Mouse (Mus musculus) induced T-regulatory cell, adult 2 months (primary cell): ENCODE data around the gene Zfhx3.
A peak's percentile ranks its signal among the peaks of the same experiment; 100 is the strongest.

Experiments used
- DNase-seq: peaks from one replicate; pipeline ENCODE4 v3.0.0-alpha.2; 2012; ENCODE audit warnings: low read depth

Zfhx3 gene

DNA sequence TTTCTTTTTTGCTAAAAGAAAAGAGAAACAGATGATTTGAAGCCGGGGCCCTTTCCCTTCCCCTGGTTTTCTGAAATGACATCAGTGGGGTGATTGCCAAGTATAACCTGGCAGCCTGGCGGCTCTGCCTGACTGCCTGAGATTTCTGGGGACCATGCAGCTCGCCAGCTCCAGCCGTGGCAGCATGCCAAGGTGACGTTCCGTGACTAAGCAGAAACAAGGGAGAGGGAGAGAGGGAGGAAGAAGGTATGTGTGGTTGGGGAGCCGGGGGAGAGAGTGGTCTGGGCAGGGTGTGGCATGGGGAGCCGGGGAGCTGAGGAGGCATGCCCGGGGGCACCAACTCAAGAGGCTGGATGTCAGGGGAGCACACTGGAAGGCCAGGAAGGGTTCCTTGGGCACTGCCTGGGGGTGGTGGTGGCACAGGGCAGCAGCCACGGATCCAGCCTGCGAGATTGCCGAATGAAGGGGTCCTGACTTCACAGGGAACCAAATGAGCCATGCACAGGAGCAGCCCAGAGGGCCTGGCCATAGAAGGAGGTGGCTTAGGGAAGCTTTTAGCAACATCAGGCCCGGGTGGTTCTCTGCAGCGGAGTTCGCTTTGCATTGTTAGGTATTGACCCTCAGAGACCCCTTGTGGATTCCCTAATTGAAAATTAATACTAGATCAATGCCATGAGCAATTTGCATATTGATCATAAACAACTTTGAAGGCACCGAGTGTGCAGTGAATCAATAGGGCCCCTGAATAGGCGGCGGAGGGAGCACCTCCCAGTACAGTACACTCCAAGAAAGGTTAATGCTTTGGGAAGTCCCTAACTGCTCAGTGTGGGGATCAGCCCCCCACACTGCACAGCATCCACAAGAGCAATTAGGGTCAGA lies 954.3 kb downstream of the Zfhx3 start:
- DNase-seq: no peak

DNA sequence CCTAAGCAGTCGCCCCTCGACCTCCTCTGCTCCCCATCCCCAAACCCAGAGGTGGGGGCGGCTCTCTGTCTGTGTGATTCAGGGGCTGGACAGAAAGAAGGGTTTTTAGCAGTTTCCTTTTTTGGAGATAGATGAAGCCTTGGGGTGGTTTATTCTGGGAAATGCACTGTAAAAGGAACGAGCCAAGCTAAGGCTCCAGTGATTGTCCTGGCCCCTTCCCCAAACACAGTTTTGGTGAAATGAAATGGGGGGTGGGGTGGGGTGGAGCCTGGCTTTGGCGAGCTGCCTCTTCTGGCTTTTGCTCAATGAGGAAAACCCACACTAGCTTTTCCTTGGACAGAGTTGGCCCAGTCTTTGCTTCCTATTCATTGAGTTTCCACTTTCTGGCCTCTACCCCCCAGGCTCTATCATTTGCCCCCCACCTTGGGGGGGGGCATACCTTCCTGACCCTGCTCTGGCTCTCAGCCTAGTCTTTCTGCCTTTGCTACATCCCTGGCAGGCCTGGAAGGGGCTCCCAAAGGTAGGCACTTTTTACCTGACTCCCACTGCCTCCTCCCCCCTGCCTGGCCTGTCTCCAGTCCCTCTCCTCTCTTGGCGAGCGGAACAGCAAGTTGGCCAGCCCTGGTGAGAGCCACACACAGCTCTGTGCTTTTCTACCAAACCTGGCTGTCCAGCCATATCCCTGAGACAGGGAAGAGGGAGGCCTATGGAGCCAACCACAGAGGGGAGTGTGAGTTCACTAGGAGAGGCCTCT lies 955.1 kb downstream of the Zfhx3 start:
- no peak for DNase-seq

DNA sequence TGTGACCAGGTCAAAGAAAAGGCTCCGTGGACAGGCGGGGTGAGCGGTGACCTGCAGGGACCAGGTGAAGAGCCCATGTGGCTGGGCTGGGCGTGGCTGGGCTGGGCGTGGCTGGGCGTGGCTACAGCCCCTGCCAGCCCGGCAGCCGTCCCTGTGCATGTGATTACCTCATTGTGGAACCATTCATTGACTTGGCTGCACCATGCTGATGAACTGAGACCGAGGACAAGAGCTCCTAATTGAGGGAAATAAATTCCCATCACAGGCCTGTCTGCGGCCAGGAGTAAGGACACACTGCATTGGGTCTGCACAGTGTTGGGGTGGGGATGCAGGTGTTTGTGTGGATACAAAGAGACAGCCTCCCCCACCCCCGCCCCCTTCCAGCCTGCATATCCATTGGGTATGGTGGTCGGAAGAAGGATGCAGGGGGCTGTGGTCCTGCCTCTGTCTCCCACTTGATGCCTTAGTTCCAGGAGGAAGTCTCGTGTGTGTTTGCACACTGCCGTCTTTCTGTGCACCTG lies 956.9 kb downstream of the Zfhx3 start:
- DNase-seq: no peak

DNA sequence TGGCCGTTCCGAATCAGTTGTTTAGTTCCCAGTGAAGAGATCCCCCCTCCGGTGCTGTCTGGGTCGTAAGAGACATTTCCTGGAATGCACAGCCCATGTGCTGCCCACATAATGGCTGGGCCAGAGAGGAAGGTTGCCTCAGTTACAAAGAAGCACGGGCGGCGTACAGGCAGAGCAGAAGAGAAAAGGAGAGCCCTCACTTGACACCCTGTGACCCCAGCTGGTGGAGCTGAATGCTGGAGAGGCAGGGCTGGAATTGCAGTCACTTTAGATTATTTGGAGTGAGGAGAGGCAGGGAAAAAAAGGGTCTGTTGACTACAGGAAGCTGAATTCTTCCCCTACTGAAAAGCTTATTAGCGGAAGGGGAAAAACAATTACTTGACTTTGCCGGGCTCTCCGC lies 958.1 kb downstream of the Zfhx3 start:
- no peak for DNase-seq

DNA sequence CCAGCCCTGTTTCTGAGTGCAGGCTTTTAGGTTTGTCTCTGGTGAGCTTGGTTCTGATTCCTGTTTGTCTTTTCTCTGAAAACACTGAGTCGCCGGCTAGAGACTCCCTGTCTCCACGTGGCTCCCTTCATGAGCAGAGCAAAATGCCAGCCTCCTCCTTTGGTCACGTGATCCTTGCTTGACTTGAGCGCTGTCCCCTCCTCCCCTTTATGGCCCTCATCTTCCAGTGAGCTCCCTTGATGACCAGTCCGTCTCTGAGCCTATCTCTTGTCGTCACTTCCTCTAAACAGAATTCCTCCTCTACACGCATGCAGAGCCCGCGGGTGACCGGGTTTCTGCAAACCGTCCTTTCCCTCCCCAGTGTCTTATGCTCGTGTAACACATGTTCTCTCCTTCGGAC lies 958.8 kb downstream of the Zfhx3 start:
- no peak for DNase-seq

DNA sequence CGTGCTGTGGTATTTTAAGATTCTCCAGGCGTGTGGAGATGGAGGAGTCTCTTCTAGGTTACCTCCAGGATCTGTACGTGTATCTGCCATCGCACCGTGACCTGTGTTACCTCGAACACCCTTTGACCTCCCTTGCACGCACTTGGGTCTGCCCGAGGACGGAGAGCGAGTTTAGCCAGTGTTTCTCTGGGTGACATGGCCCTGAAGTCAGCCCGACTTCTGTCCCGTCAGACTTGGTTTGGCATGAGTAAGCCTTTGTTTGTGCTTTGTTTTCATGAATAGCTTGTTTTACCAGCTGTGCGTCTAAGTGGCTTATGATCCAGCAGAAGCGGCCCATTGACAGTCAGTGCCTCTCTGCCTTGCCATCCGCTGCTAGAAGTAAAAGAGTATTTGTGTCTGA lies 961.1 kb downstream of the Zfhx3 start:
- no peak for DNase-seq

DNA sequence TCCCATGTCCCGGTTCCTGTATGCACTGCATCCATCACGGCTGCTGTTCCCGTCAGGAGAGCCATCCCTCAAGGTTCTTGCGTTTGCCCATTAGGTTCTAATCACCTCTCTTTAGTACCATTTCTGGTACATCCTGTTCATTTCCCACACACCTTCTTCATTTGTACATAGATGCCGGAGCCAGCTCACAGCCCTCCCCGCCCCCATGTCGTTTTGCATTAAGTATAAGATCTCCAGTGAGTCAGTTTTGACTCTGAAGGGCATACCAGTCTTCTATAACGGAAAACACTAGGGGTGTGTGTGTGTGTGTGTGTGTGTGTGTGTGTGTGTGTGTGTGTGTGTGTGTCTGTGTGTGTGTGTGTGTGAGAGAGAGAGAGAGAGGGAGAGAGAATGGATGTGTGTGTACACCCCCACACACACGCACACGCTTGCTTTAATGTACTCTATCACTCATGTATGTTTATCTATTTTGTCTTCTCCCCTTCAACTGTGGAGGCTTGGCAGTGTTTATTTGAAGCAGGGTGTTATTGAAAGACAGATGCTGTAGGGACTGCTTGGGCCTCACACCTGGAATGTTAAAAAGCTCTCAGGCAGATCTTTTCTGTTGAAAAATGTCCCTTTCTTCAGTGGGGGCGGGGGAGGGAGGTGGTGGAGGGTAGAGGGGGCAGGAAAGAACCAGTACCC lies 962.0 kb downstream of the Zfhx3 start:
- no peak for DNase-seq

DNA sequence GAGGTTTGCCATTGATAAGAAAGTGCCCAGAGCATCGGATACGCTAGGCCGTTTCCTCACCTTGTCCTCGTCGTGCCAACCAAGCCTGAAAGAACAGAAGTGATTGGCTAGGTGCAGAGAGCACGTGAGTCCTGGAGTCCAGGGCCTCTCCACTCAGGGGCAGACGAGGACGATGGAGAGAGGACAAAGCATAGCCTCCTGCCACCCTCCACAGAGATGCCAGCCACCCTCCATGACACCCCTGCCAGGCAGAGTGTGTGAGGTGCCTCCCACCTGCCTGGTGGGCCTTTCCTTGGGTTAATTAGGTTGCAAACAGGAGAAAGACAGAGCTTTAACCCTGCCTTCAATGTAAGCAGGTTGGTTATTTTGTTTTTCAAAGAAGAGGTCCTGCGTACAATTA lies 965.6 kb downstream of the Zfhx3 start:
- DNase-seq: no peak

DNA sequence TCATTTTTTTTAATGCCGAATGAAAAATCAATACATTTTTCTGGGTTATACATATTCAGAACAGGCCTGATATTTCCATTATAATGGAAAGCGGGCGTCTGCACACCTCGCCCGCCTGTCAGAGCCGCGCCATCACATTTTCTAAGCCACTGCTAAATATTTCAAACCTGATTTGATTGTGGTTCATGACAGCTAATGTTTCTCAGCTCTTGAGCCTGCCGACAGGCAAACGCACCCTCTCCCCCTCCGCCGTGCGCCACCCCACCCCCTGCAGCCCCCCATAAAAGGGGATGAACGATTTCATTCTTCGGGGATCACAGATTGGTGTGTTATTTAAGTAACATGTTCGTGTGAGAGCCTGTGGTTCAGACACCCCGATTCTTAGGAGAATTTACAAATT lies 966.1 kb downstream of the Zfhx3 start:
- DNase-seq: no peak

DNA sequence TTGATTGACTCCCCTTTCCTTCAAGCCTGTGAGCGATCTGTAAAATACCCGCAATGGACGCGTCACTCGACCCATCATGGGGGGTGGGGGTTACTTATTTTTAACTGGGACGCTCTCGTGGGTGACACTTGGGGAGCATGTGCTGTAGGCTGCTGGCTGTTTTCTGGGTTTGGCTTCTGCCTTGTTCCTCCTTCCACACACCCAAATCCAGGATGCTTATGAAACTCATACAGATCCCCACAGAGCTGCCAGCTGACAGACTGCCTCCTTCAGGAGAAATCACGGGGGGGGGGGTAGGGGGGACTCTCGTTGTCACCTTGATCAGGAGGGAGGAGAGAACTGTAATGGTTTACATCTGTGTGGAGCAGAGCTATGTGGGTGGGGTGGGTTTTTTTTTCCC lies 966.6 kb downstream of the Zfhx3 start:
- DNase-seq: no peak

DNA sequence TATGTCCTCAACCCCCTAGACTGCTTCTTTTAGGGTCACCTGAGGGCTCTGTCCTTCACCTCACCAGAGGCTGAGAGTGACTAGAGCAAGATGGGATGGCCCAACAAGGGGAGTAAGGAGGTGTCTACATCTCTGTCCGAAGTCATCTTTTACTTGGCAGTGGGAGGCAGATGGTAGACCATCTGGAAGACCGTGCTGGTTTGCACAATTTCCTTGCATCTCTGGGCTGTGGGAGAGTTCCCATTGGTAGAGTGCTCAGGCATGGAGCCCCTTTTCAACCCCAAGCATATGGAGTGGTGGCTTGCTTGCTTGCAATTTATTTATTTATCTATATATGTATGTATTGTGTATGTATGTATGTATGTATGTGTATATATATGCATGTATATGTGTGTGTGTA lies 967.0 kb downstream of the Zfhx3 start:
- DNase-seq: no peak

DNA sequence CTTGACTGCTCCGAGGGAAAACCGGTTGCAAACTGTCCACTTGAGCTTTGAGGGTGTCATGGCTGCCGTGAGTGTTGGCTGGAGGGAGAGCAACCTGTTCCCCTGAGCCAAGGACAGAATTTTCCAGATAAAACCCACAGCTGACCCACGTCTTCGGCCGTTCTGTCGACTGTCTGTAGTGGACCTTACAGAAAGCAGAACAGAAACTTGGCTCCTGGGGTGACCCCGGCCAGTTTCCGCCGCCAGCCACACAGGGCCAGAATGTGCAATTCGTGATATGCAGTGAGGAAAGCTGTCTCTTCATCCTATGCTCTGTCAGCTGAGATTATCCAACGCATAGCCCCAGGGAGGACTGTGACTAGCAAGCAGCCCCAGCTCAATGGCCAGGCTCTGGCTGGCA lies 968.4 kb downstream of the Zfhx3 start:
- no peak for DNase-seq

DNA sequence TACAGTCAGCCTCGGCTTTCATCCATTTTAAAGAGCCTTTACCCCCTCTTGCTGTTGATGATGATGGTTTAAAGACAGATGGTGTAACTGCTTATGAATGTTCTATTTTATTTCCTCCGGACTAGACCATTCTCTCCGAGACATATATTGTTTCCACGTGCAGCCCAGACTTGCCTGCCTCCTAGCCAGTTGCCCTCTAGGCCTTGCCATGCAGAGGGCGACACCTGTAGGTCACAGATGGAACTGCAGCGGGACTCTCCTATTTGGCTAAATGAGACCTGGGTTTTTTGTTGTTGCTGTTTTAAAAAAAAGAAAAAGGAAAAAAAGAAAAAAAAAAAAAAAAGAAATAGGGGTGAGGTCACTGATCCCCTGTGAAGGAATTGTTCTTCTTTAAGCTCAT lies 969.1 kb downstream of the Zfhx3 start:
- DNase-seq: peak; percentile 78

DNA sequence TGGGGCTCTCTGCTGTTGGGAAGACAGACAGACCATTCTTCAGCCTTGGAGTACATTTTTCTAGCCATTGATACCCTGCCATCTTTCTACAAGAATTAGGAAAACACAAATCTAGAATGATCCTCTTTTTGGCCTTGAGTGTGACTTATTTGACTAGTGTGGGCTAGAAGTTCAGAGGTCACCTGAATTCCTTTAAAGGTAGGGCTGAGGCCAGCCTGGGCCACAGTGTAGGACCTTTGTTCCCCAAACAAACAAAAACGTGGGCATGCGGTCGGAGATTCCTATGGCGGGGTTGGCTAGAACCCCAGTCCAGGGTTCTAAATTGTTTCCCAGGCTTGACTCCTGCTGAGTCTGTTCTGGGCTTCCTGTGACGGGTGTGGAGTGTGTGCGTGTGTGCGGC lies 970.6 kb downstream of the Zfhx3 start:
- DNase-seq: no peak

DNA sequence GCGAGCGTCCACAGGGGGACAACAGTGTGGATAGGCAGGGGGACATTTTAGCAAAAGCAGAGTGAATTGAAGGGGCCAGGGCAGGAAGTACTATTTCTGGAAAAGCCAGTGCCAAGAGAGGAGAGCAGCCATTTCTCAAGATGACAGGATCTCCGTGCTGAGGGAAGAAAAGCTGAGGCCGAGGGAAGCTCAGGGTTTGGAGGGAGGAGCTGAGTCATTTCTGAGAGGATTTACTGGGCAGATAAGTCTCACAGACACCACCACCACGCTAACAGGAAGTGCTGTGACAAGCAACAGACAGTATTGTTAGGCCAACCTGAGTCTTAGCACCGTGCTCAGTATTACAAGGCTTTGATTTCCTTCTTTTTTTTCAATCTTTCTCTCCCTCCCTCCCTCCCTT lies 973.0 kb downstream of the Zfhx3 start:
- DNase-seq: no peak

DNA sequence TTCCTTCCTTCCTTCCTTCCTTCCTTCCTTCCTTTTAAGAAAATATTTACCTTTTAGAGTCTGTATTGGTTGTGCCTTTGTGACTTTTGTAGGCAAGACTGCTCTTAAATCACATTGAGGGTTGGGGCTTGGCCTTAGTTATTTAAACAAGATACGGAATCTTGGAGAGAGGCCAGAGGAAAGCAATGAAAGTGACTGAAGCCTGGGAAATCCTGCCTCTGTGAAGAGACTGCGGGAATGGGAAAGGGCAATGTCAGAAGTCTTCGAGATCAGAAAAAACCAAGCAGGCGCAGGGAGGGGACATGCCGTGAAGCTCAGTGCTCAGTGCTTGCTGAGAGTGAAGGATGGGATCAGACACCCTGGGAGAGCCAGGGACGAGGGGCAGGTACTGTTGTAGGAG lies 973.4 kb downstream of the Zfhx3 start:
- DNase-seq: no peak

DNA sequence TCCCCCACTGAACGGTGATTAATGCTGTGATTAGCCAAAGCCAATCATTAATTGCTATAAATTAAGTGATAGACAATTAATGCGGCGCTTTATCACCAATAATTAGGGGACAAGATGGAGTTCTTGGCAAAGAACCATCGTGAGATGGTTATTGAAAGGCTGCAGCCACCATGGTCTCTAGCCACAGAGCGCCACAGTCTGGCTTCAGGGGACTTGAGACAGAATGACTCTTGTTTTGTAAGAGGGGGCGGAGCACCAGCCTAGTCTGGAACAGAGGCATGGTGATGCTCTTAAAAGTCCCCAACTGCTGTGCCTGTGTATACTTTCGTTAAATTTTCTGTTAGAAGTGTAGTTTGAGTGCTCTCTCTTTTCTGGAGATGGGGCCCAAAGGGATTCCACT lies 977.7 kb downstream of the Zfhx3 start:
- no peak for DNase-seq

DNA sequence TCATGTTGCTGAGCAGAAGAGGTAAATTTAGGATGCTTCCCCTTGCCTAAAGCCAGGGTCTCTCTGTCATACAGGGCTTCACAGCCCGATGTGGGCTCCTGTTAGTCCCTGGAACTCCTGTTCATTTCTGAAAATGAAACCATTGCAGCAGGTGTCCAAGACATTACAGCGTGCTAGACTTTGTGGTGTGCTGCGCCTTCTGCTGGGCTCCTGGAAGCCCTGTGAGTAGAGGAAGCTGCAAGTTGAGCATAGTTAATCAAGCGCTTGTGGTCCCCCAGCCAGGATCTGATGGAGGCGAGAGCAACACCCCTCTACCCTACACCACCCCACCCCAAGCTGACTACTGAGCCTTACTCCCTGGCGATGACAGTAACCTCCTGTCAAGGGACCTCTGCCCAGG lies 980.7 kb downstream of the Zfhx3 start:
- no peak for DNase-seq

DNA sequence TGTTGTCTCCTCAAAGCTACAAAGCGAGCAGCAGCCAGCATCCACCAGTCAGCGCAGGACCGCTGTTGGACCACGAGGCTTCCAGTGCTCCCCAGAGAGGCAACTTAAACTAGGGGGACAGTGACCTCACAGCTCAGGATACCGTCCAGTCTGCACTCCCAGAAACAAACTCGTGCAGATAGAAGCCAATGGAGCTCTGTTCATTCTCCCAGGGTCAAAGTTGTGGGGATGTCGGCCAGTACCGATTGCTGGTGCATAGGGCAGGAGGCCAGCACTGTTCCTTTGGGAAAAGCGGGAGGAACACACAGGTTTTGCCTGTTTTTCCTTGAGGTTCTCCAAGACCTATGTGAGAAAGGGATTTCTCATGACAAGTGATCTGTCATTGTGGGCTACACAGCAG lies 982.1 kb downstream of the Zfhx3 start:
- DNase-seq: no peak

DNA sequence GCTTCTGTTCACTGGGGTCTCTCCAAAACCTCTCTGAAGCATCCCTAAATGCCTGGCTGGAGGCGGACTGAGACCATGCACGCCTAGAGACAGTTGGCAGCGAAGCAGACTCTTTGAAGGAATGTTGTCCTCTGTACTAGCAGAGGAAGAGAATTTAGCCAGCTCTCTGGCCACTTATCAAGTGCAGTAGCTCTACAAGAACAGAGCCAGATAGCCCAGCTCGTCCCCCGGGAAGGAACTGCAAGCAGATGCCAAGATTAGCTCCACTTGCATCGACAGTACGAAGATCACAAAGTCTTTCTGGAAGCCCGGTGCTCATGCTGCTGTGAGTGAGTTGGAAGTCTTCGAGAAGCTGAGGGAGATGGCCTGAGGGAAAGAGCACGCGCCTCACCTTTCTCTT lies 983.7 kb downstream of the Zfhx3 start:
- no peak for DNase-seq

DNA sequence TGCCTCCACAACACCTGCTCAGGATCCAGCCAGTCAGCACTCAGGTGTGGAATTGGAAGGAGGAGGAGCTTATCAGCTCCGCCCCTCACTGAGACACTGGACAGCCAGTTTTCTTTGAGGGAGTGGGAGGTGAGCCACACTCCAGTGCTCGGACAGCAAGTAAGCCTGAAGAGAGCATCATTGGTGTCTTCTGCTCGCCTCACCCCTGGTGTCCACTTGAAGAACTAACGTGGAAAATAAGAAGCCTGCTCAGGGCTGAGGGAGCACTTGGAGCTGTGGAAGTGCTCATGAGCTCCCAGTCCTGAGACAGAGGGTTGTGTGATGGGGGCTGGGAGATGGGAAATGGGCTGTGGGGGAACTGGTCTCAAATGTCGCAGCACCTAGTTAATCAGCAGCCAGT lies 988.2 kb downstream of the Zfhx3 start:
- no peak for DNase-seq

DNA sequence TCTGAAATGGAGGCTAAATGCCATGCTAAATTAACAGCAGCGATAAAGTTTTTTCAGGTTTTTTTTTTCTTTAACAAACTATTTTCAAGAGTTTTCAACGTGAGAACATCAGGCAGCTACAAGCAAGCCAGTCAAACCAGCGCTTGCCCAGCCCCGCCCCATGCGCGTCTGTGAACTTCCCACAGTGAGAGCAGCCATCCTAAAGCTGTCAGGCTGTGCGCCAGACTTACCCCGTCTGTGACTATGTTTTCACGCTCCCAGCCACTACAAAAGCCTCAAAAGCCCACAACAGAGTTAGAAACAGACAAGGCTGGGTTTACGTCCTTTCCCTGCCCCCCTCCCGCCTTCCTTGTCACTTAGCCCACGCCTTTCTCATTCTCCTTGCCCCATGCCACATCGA lies 989.4 kb downstream of the Zfhx3 start:
- no peak for DNase-seq

DNA sequence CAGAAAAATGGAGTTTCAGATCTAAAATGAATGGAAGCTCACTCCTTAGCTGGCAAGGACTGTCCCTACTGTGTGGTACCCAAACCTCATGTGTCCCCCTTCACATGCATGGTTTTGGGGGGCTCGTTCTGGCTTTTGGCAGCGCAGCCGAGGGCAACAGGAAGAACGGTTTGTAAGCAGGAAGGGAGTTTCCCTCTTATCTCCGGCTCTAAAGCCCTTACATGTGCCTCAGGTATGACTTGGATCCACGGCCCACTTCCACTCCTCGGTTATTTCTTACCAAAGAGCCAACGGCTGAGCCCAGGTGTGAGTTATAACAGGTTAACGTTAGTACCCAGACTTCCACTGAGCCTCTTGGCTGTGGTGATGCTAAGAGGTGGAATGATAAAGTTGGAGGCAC lies 990.3 kb downstream of the Zfhx3 start:
- DNase-seq: no peak
